8 mouse cellular contexts compared by ENCODE assay signal in genomic region chr7:44970231-44970691, GRCm38 (mm10). TPM values are rescaled to one million over a fixed set of nuclear protein-coding genes. Genes with fewer than 3 reads are reported as not detected.
A peak's percentile ranks its signal among the peaks of the same experiment; 100 is the strongest.
DNase-seq lines count a peak whose midpoint lies in the region; ATAC-seq and TF ChIP-seq lines count a peak whose summit lies in the region.

No protein-coding gene starts in this region.

- peak; percentile 83 for DNase-seq in adrenal gland, postnatal 25 days
- peak; percentile 94 for DNase-seq in embryo, embryonic 9.5 days (ENCODE audit: extremely low spot score)
- peak; percentile 57 to 66 for DNase-seq in spleen, adult 18-20 months

- H3K36me3 ChIP-seq in intestine, postnatal 0 days (ENCODE audit: control insufficient read depth, insufficient read depth), result peaks cover under 1% of the 10 kb centered on the region; the same call in 1 of the 2 replicates
- peaks cover 30% of the 10 kb centered on the region for H3K36me3 ChIP-seq in limb, embryonic 12.5 days
- peaks cover 29% of the 10 kb centered on the region for H3K36me3 ChIP-seq in midbrain, embryonic 13.5 days

- peak overlapping the region; percentile 37; the same call in 1 of the 2 replicates for H3K9ac ChIP-seq in intestine, postnatal 0 days (ENCODE audit: low read depth, low read length)
- H3K9ac ChIP-seq in limb, embryonic 12.5 days (replicated peaks), result peak overlapping the region; percentile 72
- peak overlapping the region; percentile 71 for H3K9ac ChIP-seq in midbrain, embryonic 13.5 days (replicated peaks)

- H3K4me3 ChIP-seq in intestine, postnatal 0 days (ENCODE audit: low read depth, low read length), result peak overlapping the region; percentile 48
- peak overlapping the region; percentile 55 for H3K4me3 ChIP-seq in limb, embryonic 12.5 days (replicated peaks)
- peak overlapping the region; percentile 55 for H3K4me3 ChIP-seq in midbrain, embryonic 13.5 days (replicated peaks)

- WGBS in intestine, postnatal 0 days, result under 1% methylated on average over 36 of the region's 36 CpGs
- WGBS in limb, embryonic 12.5 days, result 0% methylated on average over 36 of the region's 36 CpGs
- WGBS in midbrain, embryonic 13.5 days, result under 1% methylated on average over 36 of the region's 36 CpGs

- peak overlapping the region; percentile 96 for H3K4me2 ChIP-seq in intestine, postnatal 0 days (replicated peaks; ENCODE audit: low read depth)
- H3K4me2 ChIP-seq in limb, embryonic 12.5 days, result peak overlapping the region; percentile 81
- peak overlapping the region; percentile 77 for H3K4me2 ChIP-seq in midbrain, embryonic 13.5 days (replicated peaks)

- peaks cover 4% of the 10 kb centered on the region; the same call in 1 of the 2 replicates for H3K4me1 ChIP-seq in intestine, postnatal 0 days (replicated peaks; ENCODE audit: control insufficient read depth, insufficient read depth, low read length)
- H3K4me1 ChIP-seq in limb, embryonic 12.5 days (replicated peaks), result peaks cover 28% of the 10 kb centered on the region
- H3K4me1 ChIP-seq in midbrain, embryonic 13.5 days (replicated peaks), result peaks cover 45% of the 10 kb centered on the region

- H3K27me3 ChIP-seq in intestine, postnatal 0 days (replicated peaks; ENCODE audit: control insufficient read depth, insufficient read depth, low read length), result no peaks in the 10 kb centered on the region
- no peaks in the 10 kb centered on the region for H3K27me3 ChIP-seq in limb, embryonic 12.5 days
- H3K27me3 ChIP-seq in midbrain, embryonic 13.5 days, result no peaks in the 10 kb centered on the region

- H3K27ac ChIP-seq in intestine, postnatal 0 days (ENCODE audit: low read depth, low read length), result peak overlapping the region; percentile 11; the same call in 1 of the 2 replicates
- peak overlapping the region; percentile 92 for H3K27ac ChIP-seq in limb, embryonic 12.5 days
- peak overlapping the region; percentile 86 for H3K27ac ChIP-seq in midbrain, embryonic 13.5 days

- H3K9me3 ChIP-seq in intestine, postnatal 0 days (ENCODE audit: control insufficient read depth), result no peaks in the 10 kb centered on the region
- H3K9me3 ChIP-seq in limb, embryonic 12.5 days, result no peaks in the 10 kb centered on the region
- H3K9me3 ChIP-seq in midbrain, embryonic 13.5 days, result no peaks in the 10 kb centered on the region

- no peak for TF ChIP-seq CTCF in intestine, postnatal 0 days (IDR thresholded peaks at IDR 0.05; ENCODE audit: low read depth)

- ATAC-seq in granulocyte monocyte progenitor cell, adult 5-6 weeks (replicated peaks; ENCODE audit: poor library complexity, severe bottlenecking), result peak; percentile 85
- ATAC-seq in intestine, postnatal 0 days, result peak; percentile 91
- peak; percentile 94 for ATAC-seq in limb, embryonic 12.5 days (ENCODE audit: insufficient number of reproducible peaks, insufficient read depth, low FRiP score, low TSS enrichment, low read depth)
- ATAC-seq in midbrain, embryonic 13.5 days, result peak; percentile 96
- ATAC-seq in erythroid progenitor cell, adult 5-6 weeks (replicated peaks; ENCODE audit: low FRiP score, poor library complexity, severe bottlenecking), result no peak

RNA-seq across cellular contexts. Expression of gene Cpt1c, which starts 4.4 kb away (rescaled TPM):
- 13.3 and 16.5 TPM in 2 replicates for total RNA-seq in adrenal gland, postnatal 25 days (2021)
- total RNA-seq in granulocyte monocyte progenitor cell, adult 5-6 weeks (2014; fragmentation: Nextera tagmentation), result not detected in 2 replicates
- not detected in 2 replicates for total RNA-seq in granulocyte monocyte progenitor cell, adult 5-6 weeks (2017)
- 3.5 and 4.5 TPM in 2 replicates for polyA plus RNA-seq in intestine, postnatal 0 days (2015; fragmentation: Nextera tagmentation; extraction: Ambion mirVana)
- polyA plus RNA-seq in limb, embryonic 12.5 days (2016; fragmentation: Nextera tagmentation; extraction: Ambion mirVana), result 27.8 and 29.9 TPM in 2 replicates
- 47.0 and 56.0 TPM in 2 replicates for polyA plus RNA-seq in midbrain, embryonic 13.5 days (2015; fragmentation: Nextera tagmentation; extraction: Ambion mirVana)
- total RNA-seq in erythroid progenitor cell, adult 5-6 weeks (2015; ENCODE audit: low replicate concordance), result 1.1 TPM in 1 of 2 replicates, not detected in the other
- total RNA-seq in erythroid progenitor cell, adult 5-6 weeks (2017; ENCODE audit: low replicate concordance), result 1.7 TPM in 1 of 2 replicates, not detected in the other

RNA-seq across cellular contexts. Expression of gene Prmt1, which starts 16.1 kb away (rescaled TPM):
- total RNA-seq in adrenal gland, postnatal 25 days (2021), result 177 and 221 TPM in 2 replicates
- total RNA-seq in granulocyte monocyte progenitor cell, adult 5-6 weeks (2014; fragmentation: Nextera tagmentation), result 104 and 115 TPM in 2 replicates
- 138 and 190 TPM in 2 replicates for total RNA-seq in granulocyte monocyte progenitor cell, adult 5-6 weeks (2017)
- polyA plus RNA-seq in intestine, postnatal 0 days (2015; fragmentation: Nextera tagmentation; extraction: Ambion mirVana), result 124 and 130 TPM in 2 replicates
- 704 and 706 TPM in 2 replicates for polyA plus RNA-seq in limb, embryonic 12.5 days (2016; fragmentation: Nextera tagmentation; extraction: Ambion mirVana)
- 784 and 789 TPM in 2 replicates for polyA plus RNA-seq in midbrain, embryonic 13.5 days (2015; fragmentation: Nextera tagmentation; extraction: Ambion mirVana)
- 17.3 and 28.9 TPM in 2 replicates for total RNA-seq in erythroid progenitor cell, adult 5-6 weeks (2015; ENCODE audit: low replicate concordance)
- total RNA-seq in erythroid progenitor cell, adult 5-6 weeks (2017; ENCODE audit: low replicate concordance), result 2.3 and 25.4 TPM in 2 replicates

RNA-seq across cellular contexts. Expression of gene Irf3, which starts 27.2 kb away (rescaled TPM):
- 138 and 151 TPM in 2 replicates for total RNA-seq in adrenal gland, postnatal 25 days (2021)
- 76.6 and 105 TPM in 2 replicates for total RNA-seq in granulocyte monocyte progenitor cell, adult 5-6 weeks (2014; fragmentation: Nextera tagmentation)
- 87.5 and 88.9 TPM in 2 replicates for total RNA-seq in granulocyte monocyte progenitor cell, adult 5-6 weeks (2017)
- polyA plus RNA-seq in intestine, postnatal 0 days (2015; fragmentation: Nextera tagmentation; extraction: Ambion mirVana), result 53.2 and 56.4 TPM in 2 replicates
- polyA plus RNA-seq in limb, embryonic 12.5 days (2016; fragmentation: Nextera tagmentation; extraction: Ambion mirVana), result 90.9 and 97.2 TPM in 2 replicates
- 63.0 and 70.7 TPM in 2 replicates for polyA plus RNA-seq in midbrain, embryonic 13.5 days (2015; fragmentation: Nextera tagmentation; extraction: Ambion mirVana)
- 50.7 and 80.7 TPM in 2 replicates for total RNA-seq in erythroid progenitor cell, adult 5-6 weeks (2015; ENCODE audit: low replicate concordance)
- 44.2 and 62.0 TPM in 2 replicates for total RNA-seq in erythroid progenitor cell, adult 5-6 weeks (2017; ENCODE audit: low replicate concordance)

RNA-seq across cellular contexts. Expression of gene Tsks, which starts 27.3 kb away (rescaled TPM):
- not detected in 2 replicates for total RNA-seq in adrenal gland, postnatal 25 days (2021)
- not detected in 2 replicates for total RNA-seq in granulocyte monocyte progenitor cell, adult 5-6 weeks (2014; fragmentation: Nextera tagmentation)
- 0.17 TPM in 1 of 2 replicates, not detected in the other for total RNA-seq in granulocyte monocyte progenitor cell, adult 5-6 weeks (2017)
- polyA plus RNA-seq in intestine, postnatal 0 days (2015; fragmentation: Nextera tagmentation; extraction: Ambion mirVana), result 0.13 TPM in 1 of 2 replicates, not detected in the other
- 0.11 TPM in 1 of 2 replicates, not detected in the other for polyA plus RNA-seq in limb, embryonic 12.5 days (2016; fragmentation: Nextera tagmentation; extraction: Ambion mirVana)
- polyA plus RNA-seq in midbrain, embryonic 13.5 days (2015; fragmentation: Nextera tagmentation; extraction: Ambion mirVana), result 0.17 TPM in 1 of 2 replicates, not detected in the other
- total RNA-seq in erythroid progenitor cell, adult 5-6 weeks (2015; ENCODE audit: low replicate concordance), result not detected in 2 replicates
- total RNA-seq in erythroid progenitor cell, adult 5-6 weeks (2017; ENCODE audit: low replicate concordance), result not detected in 2 replicates

RNA-seq across cellular contexts. Expression of gene Bcl2l12, which starts 28.3 kb away (rescaled TPM):
- 18.7 and 24.4 TPM in 2 replicates for total RNA-seq in adrenal gland, postnatal 25 days (2021)
- 19.4 and 57.9 TPM in 2 replicates for total RNA-seq in granulocyte monocyte progenitor cell, adult 5-6 weeks (2014; fragmentation: Nextera tagmentation)
- 18.4 and 32.9 TPM in 2 replicates for total RNA-seq in granulocyte monocyte progenitor cell, adult 5-6 weeks (2017)
- 18.3 and 19.6 TPM in 2 replicates for polyA plus RNA-seq in intestine, postnatal 0 days (2015; fragmentation: Nextera tagmentation; extraction: Ambion mirVana)
- polyA plus RNA-seq in limb, embryonic 12.5 days (2016; fragmentation: Nextera tagmentation; extraction: Ambion mirVana), result 87.3 and 96.8 TPM in 2 replicates
- polyA plus RNA-seq in midbrain, embryonic 13.5 days (2015; fragmentation: Nextera tagmentation; extraction: Ambion mirVana), result 21.3 and 21.6 TPM in 2 replicates
- 6.3 and 10.1 TPM in 2 replicates for total RNA-seq in erythroid progenitor cell, adult 5-6 weeks (2015; ENCODE audit: low replicate concordance)
- 3.6 and 8.7 TPM in 2 replicates for total RNA-seq in erythroid progenitor cell, adult 5-6 weeks (2017; ENCODE audit: low replicate concordance)

Comparison
In these comparisons a context has a peak if more than half of its experiments do, and no peak if none do; other contexts are left out.
1. H3K27ac ChIP-seq: peak in every context shown above with its lines; median percentile 92 in limb, embryonic 12.5 days; 86 in midbrain, embryonic 13.5 days; 11 in intestine, postnatal 0 days.